In genomic region chr2:18063763-18064251, GRCm38 (mm10) we compare ENCODE assay signal across 8 mouse cellular contexts. TPM values are rescaled to one million over a fixed set of nuclear protein-coding genes. Genes with fewer than 3 reads are reported as not detected.
DNase-seq lines count a peak whose midpoint lies in the region; ATAC-seq and TF ChIP-seq lines count a peak whose summit lies in the region.

No protein-coding gene starts in this region.

- no peaks in the 10 kb centered on the region; the same call in 1 of the 2 replicates for H3K79me2 ChIP-seq in heart, adult 2 months (replicated peaks; ENCODE audit: control insufficient read depth, insufficient read depth, low read length)

- intact Hi-C loops in heart, adult 2 months (cut with DNase I) = loop anchor here (1.0 to 2.0 kb wide), 3 partner anchors 17 to 37 kb away; no protein-coding TSS in a partner anchor
- intact Hi-C loops in heart, postnatal 25 days (cut with DNase I) = loop anchor here (2.0 kb wide), 1 partner anchor 15 kb away; the partner anchor contains the start of gene Skida1

- H3K27ac ChIP-seq in heart, adult 2 months = peak overlapping the region; percentile 99
- peak overlapping the region; percentile 100 for H3K27ac ChIP-seq in forebrain, embryonic 13.5 days
- H3K27ac ChIP-seq in hindbrain, embryonic 11.5 days (ENCODE audit: low read depth, low read length) = peak overlapping the region; percentile 100

- DNase-seq in heart, adult 2 months = no peak
- DNase-seq in heart, postnatal 25 days (ENCODE audit: low spot score) = no peak
- DNase-seq in adrenal gland, postnatal 36 days = peak; percentile 57 to 59
- peak; percentile 74 for DNase-seq in hindbrain, embryonic 11.5 days (ENCODE audit: low spot score)
- DNase-seq in layer of hippocampus, postnatal 36 days = peak; percentile 53 to 58
- DNase-seq in lung, postnatal 14 days = peak; percentile 62
- peak; percentile 60 to 73 for DNase-seq in right cerebral cortex, adult 2 months (ENCODE audit: low spot score in 2 of 2)

- H3K4me3 ChIP-seq in heart, adult 2 months = peak overlapping the region; percentile 91
- peak overlapping the region; percentile 79 for H3K4me3 ChIP-seq in forebrain, embryonic 13.5 days
- H3K4me3 ChIP-seq in hindbrain, embryonic 11.5 days (ENCODE audit: low read depth, low read length) = peak overlapping the region; percentile 79

- H3K4me2 ChIP-seq in forebrain, embryonic 13.5 days = peak overlapping the region; percentile 88
- H3K4me2 ChIP-seq in hindbrain, embryonic 11.5 days (replicated peaks; ENCODE audit: low read depth, low read length) = peak overlapping the region; percentile 91

- TF ChIP-seq EP300 in heart, adult 2 months (IDR thresholded peaks at IDR 0.05; ENCODE audit: insufficient read depth, low read depth, low read length) = no peak

- TF ChIP-seq CTCF in heart, adult 2 months (IDR thresholded peaks at IDR 0.05) = peak; percentile 42

- under 1% methylated on average over 18 of the region's 18 CpGs for WGBS in heart, adult 2 months
- under 1% methylated on average over 18 of the region's 18 CpGs for WGBS in forebrain, embryonic 13.5 days
- WGBS in hindbrain, embryonic 11.5 days = 0% methylated on average over 18 of the region's 18 CpGs

- H3K27me3 ChIP-seq in heart, adult 2 months (ENCODE audit: control insufficient read depth, insufficient read depth, low read length) = no peaks in the 10 kb centered on the region
- H3K27me3 ChIP-seq in forebrain, embryonic 13.5 days = no peaks in the 10 kb centered on the region
- no peaks in the 10 kb centered on the region for H3K27me3 ChIP-seq in hindbrain, embryonic 11.5 days (ENCODE audit: control insufficient read depth, insufficient read depth, low read length)

- no peaks in the 10 kb centered on the region for H3K9me3 ChIP-seq in forebrain, embryonic 13.5 days (replicated peaks)
- H3K9me3 ChIP-seq in hindbrain, embryonic 11.5 days (ENCODE audit: control insufficient read depth, low read length) = no peaks in the 10 kb centered on the region

- peaks cover 3% of the 10 kb centered on the region; the same call in 1 of the 2 replicates for H3K4me1 ChIP-seq in heart, adult 2 months (ENCODE audit: control insufficient read depth, insufficient read depth, low read length)
- H3K4me1 ChIP-seq in forebrain, embryonic 13.5 days = peaks cover 24% of the 10 kb centered on the region
- H3K4me1 ChIP-seq in hindbrain, embryonic 11.5 days (replicated peaks; ENCODE audit: control insufficient read depth, insufficient read depth, low read length) = no peaks in the 10 kb centered on the region

- peak; percentile 72 for ATAC-seq in forebrain, embryonic 13.5 days
- ATAC-seq in hindbrain, embryonic 11.5 days (ENCODE audit: low FRiP score) = peak; percentile 59

- H3K9ac ChIP-seq in heart, adult 2 months (ENCODE audit: low read depth, low read length) = peak overlapping the region; percentile 98
- peak overlapping the region; percentile 98 for H3K9ac ChIP-seq in forebrain, embryonic 13.5 days
- H3K9ac ChIP-seq in hindbrain, embryonic 11.5 days (ENCODE audit: low read depth, low read length) = peak overlapping the region; percentile 98

- H3K36me3 ChIP-seq in heart, adult 2 months (ENCODE audit: control insufficient read depth, insufficient read depth, low read length) = peaks cover 9% of the 10 kb centered on the region
- H3K36me3 ChIP-seq in forebrain, embryonic 13.5 days (ENCODE audit: poor library complexity, severe bottlenecking) = peaks cover 7% of the 10 kb centered on the region; the same call in 1 of the 2 replicates
- H3K36me3 ChIP-seq in hindbrain, embryonic 11.5 days (ENCODE audit: control insufficient read depth, insufficient read depth, low read length) = no peaks in the 10 kb centered on the region

- TF ChIP-seq POLR2A in heart, adult 2 months (IDR thresholded peaks at IDR 0.05; ENCODE audit: insufficient read depth, low read depth, low read length) = no peak

RNA-seq across cellular contexts. Expression of gene Mllt10, which starts 8.8 kb away (rescaled TPM):
- total RNA-seq in heart, adult 2 months (2021) = 10 to 100 TPM; 32.5 to 32.8 TPM
- 20.6 and 23.3 TPM in 2 replicates for polyA plus RNA-seq in heart, adult 2 months (2012; rRNA removed)
- total RNA-seq in heart, postnatal 25 days (2021) = 10 to 100 TPM; 32.6 to 35.1 TPM
- 10 to 100 TPM; 46.8 to 47.7 TPM for total RNA-seq in adrenal gland, postnatal 36 days (2021)
- polyA plus RNA-seq in forebrain, embryonic 13.5 days (2015; fragmentation: Nextera tagmentation; extraction: Ambion mirVana) = 73.5 and 75.3 TPM in 2 replicates
- polyA plus RNA-seq in hindbrain, embryonic 11.5 days (2014; fragmentation: Nextera tagmentation; extraction: Ambion mirVana) = 48.0 and 62.2 TPM in 2 replicates
- 10 to 100 TPM; 53.7 to 57.7 TPM for total RNA-seq in layer of hippocampus, postnatal 36 days (2021)

RNA-seq across cellular contexts. Expression of gene Skida1, which starts 15.0 kb away (rescaled TPM):
- total RNA-seq in heart, adult 2 months (2021) = 1 to 10 TPM; 1.7 to 4.5 TPM
- polyA plus RNA-seq in heart, adult 2 months (2012; rRNA removed) = 2.0 and 3.7 TPM in 2 replicates
- 1 to 10 TPM; 3.3 to 4.0 TPM for total RNA-seq in heart, postnatal 25 days (2021)
- 1 to 10 TPM; 2.8 to 4.4 TPM for total RNA-seq in adrenal gland, postnatal 36 days (2021)
- 17.2 and 17.9 TPM in 2 replicates for polyA plus RNA-seq in forebrain, embryonic 13.5 days (2015; fragmentation: Nextera tagmentation; extraction: Ambion mirVana)
- polyA plus RNA-seq in hindbrain, embryonic 11.5 days (2014; fragmentation: Nextera tagmentation; extraction: Ambion mirVana) = 19.6 and 20.1 TPM in 2 replicates
- 10 to 100 TPM; 17.2 to 17.3 TPM for total RNA-seq in layer of hippocampus, postnatal 36 days (2021)

RNA-seq across cellular contexts. Expression of gene A930004D18Rik, which starts 26.3 kb away (rescaled TPM):
- total RNA-seq in heart, adult 2 months (2021) = 1 to 10 TPM; 3.4 to 4.5 TPM
- 2.2 and 3.9 TPM in 2 replicates for polyA plus RNA-seq in heart, adult 2 months (2012; rRNA removed)
- total RNA-seq in heart, postnatal 25 days (2021) = 1 to 10 TPM; 3.5 to 3.8 TPM
- total RNA-seq in adrenal gland, postnatal 36 days (2021) = 1 to 10 TPM; 1.4 to 1.9 TPM
- 16.2 and 20.3 TPM in 2 replicates for polyA plus RNA-seq in forebrain, embryonic 13.5 days (2015; fragmentation: Nextera tagmentation; extraction: Ambion mirVana)
- 8.5 and 10.7 TPM in 2 replicates for polyA plus RNA-seq in hindbrain, embryonic 11.5 days (2014; fragmentation: Nextera tagmentation; extraction: Ambion mirVana)
- 1 to 10 TPM; 3.0 to 5.6 TPM for total RNA-seq in layer of hippocampus, postnatal 36 days (2021)

Comparison
In these comparisons a context has a peak if more than half of its experiments do, and no peak if none do; other contexts are left out.
1. DNase-seq: peak in adrenal gland, postnatal 36 days (2 of 2), hindbrain, embryonic 11.5 days (single experiment), layer of hippocampus, postnatal 36 days (2 of 2), lung, postnatal 14 days (single experiment) and right cerebral cortex, adult 2 months (2 of 2); none in heart, adult 2 months (0 of 2) and heart, postnatal 25 days (single experiment).
2. Peak in every context shown above with its lines, with median percentiles within 50 percentile points of each other: H3K27ac ChIP-seq, H3K4me3 ChIP-seq and H3K9ac ChIP-seq.